Mouse (Mus musculus): ENCODE measurements around the gene Ube2f.

Gene Ube2f

DNA sequence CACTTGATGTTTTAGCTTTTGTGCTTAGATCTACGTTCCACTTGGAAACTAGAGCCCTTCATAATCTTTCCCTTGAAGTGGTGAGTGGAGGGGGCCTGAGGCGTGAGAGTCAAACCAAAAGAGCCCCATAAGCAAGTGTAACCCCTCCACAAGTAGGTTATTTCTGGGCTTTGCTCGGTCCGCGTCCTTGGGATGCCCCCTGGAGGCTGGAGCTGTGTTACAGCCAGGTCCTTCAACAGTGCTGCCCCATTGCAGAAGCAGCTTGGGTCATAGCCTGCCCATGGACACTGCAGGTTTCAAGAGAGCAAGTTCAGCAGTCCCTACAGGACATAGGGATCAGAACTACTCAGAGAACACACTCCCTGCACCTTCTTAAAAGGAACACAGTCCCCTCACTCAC is 11.0 kb upstream of the Ube2f start:
- peak; percentile 78 for DNase-seq

- no peak for DNase-seq
Observed at GRCm38 (mm10) chr1:91239800-91240199, 10.3 kb upstream of the Ube2f start.

DNA sequence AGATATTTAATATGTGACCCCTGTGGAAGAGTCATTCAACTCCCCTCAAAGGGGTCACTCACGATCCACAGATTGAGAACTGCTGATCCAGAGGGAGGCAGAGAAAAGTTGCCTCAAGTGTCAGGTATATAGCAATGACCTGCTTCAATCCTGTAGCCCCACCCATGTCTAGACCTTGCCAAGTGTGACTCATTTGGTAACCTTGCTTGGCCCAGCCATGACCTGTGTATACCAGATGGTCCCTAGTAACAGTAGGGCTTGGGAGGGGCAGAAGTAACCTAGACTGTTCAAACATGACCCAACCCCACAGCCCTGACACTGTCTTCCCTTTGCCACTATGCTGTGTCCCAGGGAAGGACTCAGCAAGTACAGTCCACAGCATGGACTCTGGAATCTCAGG is 9.4 kb upstream of the Ube2f start:
- DNase-seq, result no peak

GRCm38 (mm10) chr1:91241249-91241648 is 8.9 kb upstream of the Ube2f start:
- DNase-seq, result no peak

DNA sequence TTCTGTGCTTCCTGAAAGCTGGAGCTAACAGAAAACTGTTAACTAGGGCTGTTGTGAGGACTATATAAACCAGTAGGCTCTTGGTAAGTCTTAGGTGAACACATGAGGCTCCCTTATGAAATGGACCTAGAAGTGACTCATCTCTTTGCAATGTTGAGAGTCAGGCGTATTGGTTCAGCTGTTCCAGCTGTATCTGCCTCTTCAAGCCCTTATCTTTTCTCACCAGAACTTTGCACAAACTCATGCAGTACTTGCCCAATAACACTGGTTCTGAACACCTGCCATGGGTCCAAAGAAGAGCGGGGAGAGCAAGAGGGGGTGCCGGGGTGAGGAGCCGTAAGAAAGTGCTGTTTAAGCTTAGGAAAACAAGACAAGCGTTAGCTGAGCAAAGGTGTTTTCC is 1.9 kb upstream of the Ube2f start:
- no peak for DNase-seq

DNA sequence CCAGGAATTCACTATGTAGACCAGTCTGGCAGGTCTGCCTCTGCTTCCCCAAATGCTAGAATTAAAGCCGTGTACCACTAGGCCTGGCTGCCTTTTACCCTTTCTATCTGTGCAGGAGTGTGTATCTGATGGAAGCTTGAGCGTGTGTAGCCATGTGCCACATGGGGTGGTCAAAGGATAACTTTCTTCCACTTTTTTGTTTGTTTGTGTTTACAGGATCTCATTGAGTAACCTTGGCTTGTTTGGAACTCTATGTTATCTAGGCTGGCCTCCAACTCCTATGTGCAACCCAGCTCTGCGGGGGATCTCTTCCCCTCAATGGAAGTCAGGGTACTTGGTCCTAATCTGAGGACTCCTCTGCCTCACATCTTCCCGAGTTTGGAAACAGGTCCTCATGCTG is 1.1 kb upstream of the Ube2f start:
- DNase-seq, result no peak

GRCm38 (mm10) chr1:91250415-91251147 is 477 bp downstream of the Ube2f start:
- DNase-seq, result no peak

DNA sequence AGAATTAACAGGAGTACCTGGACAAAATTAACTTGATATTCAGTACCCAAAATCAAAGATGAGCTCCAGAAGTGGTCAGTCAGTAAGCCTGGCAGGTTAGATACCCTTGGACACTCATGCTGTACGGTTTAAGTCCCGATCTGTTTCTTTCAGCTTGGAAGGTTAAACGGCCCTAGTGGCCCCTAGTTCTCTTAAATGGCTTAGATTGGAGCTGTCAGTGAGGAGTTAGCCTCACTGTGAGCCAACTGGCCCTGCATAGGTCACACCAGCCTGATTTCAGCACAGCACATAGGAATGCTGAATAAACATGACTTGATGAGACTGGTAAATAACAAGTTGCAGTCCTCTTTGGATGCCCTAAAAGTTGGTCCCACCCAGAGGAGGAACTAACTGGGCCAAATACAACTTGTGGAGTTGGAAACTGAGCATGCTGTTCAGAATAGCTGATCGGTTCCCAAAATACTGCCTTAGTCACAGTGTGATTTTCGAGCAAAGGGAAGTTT is 1.1 kb downstream of the Ube2f start:
- DNase-seq, result no peak

- DNase-seq, result no peak
Observed at GRCm38 (mm10) chr1:91251927-91252326, 1.8 kb downstream of the Ube2f start.

- DNase-seq, result no peak
Observed at GRCm38 (mm10) chr1:91257918-91258317, 7.8 kb downstream of the Ube2f start.

- no peak for DNase-seq
Observed at GRCm38 (mm10) chr1:91259794-91260193, 9.7 kb downstream of the Ube2f start.

GRCm38 (mm10) chr1:91262508-91262907 is 12.4 kb downstream of the Ube2f start:
- no peak for DNase-seq

DNA sequence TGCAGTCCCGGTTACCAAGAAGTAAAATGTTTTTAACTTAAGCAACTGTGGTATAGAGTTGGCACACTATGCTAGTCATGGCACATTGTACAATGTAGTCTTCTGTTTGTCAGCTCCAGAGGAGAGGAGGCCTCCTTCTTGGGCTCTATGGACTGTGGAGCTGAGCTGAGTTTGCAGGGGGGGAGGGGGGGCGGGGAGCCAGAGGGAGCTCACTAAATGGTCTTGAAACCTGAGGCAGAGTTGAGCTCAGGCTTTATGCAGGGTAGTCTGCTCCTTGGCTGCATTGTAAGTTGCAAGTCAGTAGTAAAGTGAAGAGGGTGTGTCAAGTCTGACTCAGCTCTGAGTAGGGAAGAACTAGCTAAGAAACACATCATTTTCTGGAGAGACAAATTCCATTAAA is 22.2 kb downstream of the Ube2f start:
- DNase-seq, result no peak

DNA sequence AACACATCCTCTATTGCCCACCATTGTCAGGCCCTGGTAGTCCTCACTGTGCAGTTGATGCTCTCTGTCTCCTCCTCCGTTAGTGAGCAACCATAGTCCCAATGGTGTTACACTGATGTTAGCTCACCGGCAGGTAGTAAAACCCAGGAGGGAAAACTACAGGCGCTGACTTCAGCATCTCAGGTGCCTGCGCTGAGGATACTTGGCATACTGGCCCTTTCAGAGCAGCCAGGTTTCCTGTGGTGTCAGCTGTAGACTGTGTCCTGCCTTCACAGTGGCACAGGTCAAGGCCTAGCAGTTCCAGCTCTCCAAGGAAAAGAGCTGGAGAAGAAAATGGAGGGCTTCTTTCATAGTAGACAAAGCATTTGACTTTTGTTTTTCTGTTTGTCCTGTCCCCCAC is 26.5 kb downstream of the Ube2f start:
- no peak for DNase-seq

GRCm38 (mm10) chr1:91277480-91277879 is 27.4 kb downstream of the Ube2f start:
- DNase-seq, result no peak

DNA sequence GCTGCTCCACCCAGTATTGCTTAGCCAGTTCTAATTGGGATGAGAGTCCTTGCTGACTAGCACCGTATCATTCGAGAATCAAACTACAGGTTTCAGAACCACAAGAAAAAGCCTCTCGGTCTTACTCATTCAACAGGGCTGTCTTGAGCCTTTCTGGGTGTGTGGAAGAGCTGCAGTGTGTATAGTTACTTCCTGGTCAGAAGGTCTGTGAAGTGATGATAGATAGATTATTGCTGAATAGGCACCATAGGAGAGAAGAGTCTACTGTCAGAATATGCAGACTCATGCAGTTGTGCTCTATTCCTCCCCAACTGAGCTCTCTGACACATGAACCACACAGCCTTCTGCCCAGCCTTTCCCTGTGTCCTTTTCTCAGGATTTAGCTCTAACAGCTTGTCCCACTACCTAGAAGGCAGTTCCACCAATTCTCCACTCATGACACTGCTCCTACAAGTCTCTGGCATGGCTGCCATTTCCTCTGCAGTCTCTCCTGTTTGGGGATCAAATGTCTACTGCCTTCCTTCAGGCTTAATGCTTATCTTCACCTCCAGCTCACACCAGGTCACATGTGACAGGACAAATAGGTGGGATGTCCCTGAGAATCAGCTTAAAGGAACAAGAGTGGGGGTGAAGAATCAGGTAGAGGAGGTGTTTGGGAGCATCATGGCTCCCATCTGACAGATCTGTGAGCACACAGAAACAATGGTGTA is 28.5 kb downstream of the Ube2f start:
- no peak for DNase-seq

DNA sequence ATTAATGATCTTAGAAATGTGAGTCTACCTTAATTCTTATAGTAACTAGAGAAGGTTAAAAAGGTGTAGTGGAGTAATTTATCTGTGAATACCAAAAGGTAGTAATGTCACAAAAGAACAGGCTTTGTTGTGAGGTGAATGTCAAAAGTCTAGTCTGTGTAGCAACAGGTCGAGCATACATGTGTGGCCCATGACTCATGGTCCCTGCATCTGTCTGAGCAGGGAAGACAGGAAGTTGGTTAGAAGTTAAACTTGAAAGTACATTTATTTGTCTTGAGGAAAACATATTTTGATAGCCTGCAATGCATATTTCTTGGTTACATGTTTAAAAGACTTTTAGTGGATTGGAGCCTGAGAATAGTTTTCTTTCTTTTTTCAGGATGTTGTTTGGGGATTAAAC is 29.0 kb downstream of the Ube2f start:
- no peak for DNase-seq

DNA sequence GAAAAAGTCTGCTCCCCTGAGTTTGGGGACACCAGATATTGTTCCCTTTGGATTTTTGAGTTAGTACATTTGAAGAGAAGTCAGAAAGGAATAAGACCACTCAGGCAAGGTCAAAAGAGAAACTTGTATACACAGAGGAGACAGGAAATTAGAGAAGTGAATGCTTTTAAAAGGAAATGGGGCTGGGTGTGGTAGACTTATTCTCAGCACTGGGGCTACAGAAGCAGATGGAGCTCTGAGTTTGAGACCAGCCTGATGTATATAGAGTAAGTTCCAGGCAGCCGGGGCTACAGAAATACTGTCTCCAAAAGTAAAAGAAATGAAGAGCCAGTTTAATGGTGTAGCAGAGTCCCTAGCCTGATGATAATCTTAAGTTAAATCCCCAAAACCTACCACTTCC is 32.5 kb downstream of the Ube2f start:
- DNase-seq, result no peak

- no peak for DNase-seq
Observed at GRCm38 (mm10) chr1:91289375-91289774, 39.3 kb downstream of the Ube2f start.

DNA sequence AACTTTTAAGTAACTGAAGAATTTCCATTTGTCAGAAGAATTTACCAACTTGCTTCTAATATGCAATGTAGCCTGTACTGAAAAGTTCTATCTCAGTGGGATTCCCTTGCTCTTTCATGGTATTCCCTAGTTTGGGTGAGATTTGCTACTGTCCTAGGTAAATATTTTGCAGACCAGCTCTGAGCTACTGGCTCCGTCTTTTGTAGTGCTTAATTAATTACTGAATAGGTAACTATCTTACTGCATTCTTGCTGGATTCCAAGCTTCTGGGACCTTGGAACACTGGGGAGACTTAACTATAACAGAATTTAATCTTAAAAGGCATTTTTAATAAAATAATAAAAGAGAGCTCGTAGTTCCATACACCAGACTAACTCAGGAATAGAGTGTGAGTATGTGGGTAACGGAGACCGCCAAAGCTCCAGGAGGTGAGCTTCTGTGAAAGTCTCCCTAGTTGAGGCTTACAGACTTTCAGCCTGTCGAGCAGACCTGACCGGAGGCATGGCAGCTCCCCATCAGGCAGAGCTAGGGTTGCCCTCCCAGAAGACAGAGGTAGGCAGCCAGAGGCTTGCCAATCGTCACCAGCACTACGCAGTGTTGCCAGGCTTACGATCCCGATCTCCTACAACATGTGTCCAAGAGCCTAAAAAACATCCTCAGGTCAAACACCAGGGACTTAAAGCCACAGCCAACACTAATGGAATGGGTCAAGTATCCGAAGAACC is 42.2 kb downstream of the Ube2f start:
- DNase-seq, result no peak

- no peak for DNase-seq
Observed at GRCm38 (mm10) chr1:91295544-91295943, 45.4 kb downstream of the Ube2f start.

- DNase-seq, result peak; percentile 92
Observed at GRCm38 (mm10) chr1:91297799-91298744, 48.0 kb downstream of the Ube2f start, which contains the start of gene Scly. Scly (plus strand) TSS chr1:91298338.
